Mouse (Mus musculus) limb, embryonic 12.5 days (tissue): ENCODE results near the gene Spsb4. TPM values are rescaled to one million over a fixed set of nuclear protein-coding genes. Genes with fewer than 3 reads are reported as not detected.
A peak's percentile ranks its signal among the peaks of the same experiment; 100 is the strongest.

Experiments
- ATAC-seq: fragments of 200-750 bp; cut with Nextera tagmentation; 2 replicates; pipeline ENCODE4 v1.8.0; 2017; ENCODE audit warnings: low read depth, moderate TSS enrichment; ENCODE audit not compliant: insufficient number of reproducible peaks, insufficient read depth, low FRiP score, low TSS enrichment
- H3K27ac ChIP-seq: fragments of 300-500 bp; sonication (generic); 2 replicates; pipeline ENCODE4 v1.5.1; 2016; ENCODE audit warnings: mild to moderate bottlenecking, moderate library complexity
- H3K27me3 ChIP-seq: fragments of 300-500 bp; sonication (generic); 2 replicates; pipeline ENCODE4 v1.6.1; 2016; ENCODE audit warnings: mild to moderate bottlenecking, moderate library complexity
- H3K36me3 ChIP-seq: fragments of 300-500 bp; sonication (generic); 2 replicates; pipeline ENCODE4 v1.6.1; 2016; ENCODE audit warnings: mild to moderate bottlenecking, moderate library complexity
- H3K4me1 ChIP-seq: fragments of 300-500 bp; sonication (generic); replicated peaks from 2 replicates; pipeline ENCODE4 v1.6.1; 2016
- H3K4me2 ChIP-seq: fragments of 300-500 bp; sonication (generic); 2 replicates; pipeline ENCODE4 v1.6.1; 2016; ENCODE audit warnings: mild to moderate bottlenecking, moderate library complexity
- H3K4me3 ChIP-seq: fragments of 300-500 bp; sonication (generic); replicated peaks from 2 replicates; pipeline ENCODE4 v1.5.1; 2016; ENCODE audit warnings: mild to moderate bottlenecking
- H3K9ac ChIP-seq: fragments of 300-500 bp; sonication (generic); replicated peaks from 2 replicates; pipeline ENCODE4 v1.6.1; 2016; ENCODE audit warnings: mild to moderate bottlenecking, moderate library complexity
- H3K9me3 ChIP-seq: fragments of 300-500 bp; sonication (generic); 2 replicates; pipeline ENCODE4 v1.6.1; 2016; ENCODE audit warnings: mild to moderate bottlenecking, moderate library complexity
- WGBS: fragments of 180-500 bp; shearing (Covaris S2); methylation state at CpG from one replicate; pipeline ENCODE4 v1.1.7; 2016; 5-methylcytosine and 5-hydroxymethylcytosine counted together
- polyA plus RNA-seq: library from polyadenylated mRNA; unstranded; fragments of >200 nt; fragmentation: Nextera tagmentation; extraction: Ambion mirVana; gene quantifications from 2 replicates; pipeline ENCODE4 v1.2.1, GENCODE M21; 2016

The Spsb4 gene
- polyA plus RNA-seq, 1 experiment from 2014 or later: 60.8 TPM

GRCm38 (mm10) chr9:96923577-96924316, 94.9 kb downstream of the Spsb4 start:
- Histone ChIP-seq H3K4me1 (peaks cover 24% of the 10 kb centered on the region), H3K4me2 (0 out of 2 replicates have a peak overlapping the region, but pooled peaks have one; percentile 2), H3K36me3 (no peaks in the 10 kb centered on the region), H3K4me3 (no peak overlapping the region), H3K9me3 (peaks cover 19% of the 10 kb centered on the region), H3K9ac (no peak overlapping the region), H3K27ac (peak overlapping the region; percentile 82), H3K27me3 (peaks cover 5% of the 10 kb centered on the region; the same call in 1 of the 2 replicates)
- ATAC-seq: peak; percentile 72
- WGBS: 50% methylated on average over 17 of the region's 17 CpGs

GRCm38 (mm10) chr9:96923119-96923518, 95.5 kb downstream of the Spsb4 start:
- Histone ChIP-seq H3K4me3 (no peak overlapping the region), H3K4me2 (0 out of 2 replicates have a peak overlapping the region, but pooled peaks have one; percentile 2), H3K27me3 (peaks cover 5% of the 10 kb centered on the region; the same call in 1 of the 2 replicates), H3K9ac (no peak overlapping the region), H3K4me1 (peaks cover 24% of the 10 kb centered on the region), H3K36me3 (no peaks in the 10 kb centered on the region), H3K27ac (peak overlapping the region; percentile 82), H3K9me3 (peaks cover 19% of the 10 kb centered on the region)
- no peak for ATAC-seq
- WGBS: 70% methylated on average over 6 of the region's 6 CpGs

GRCm38 (mm10) chr9:96916620-96917538, 101.8 kb downstream of the Spsb4 start:
- no peak overlapping the region for H3K4me3 ChIP-seq
- peaks cover 11% of the 10 kb centered on the region; the same call in 1 of the 2 replicates for H3K9me3 ChIP-seq
- peak; percentile 55 for ATAC-seq
- no peak overlapping the region for H3K4me2 ChIP-seq
- no peaks in the 10 kb centered on the region for H3K27me3 ChIP-seq
- 43% methylated on average over 27 of the region's 27 CpGs for WGBS
- H3K4me1 ChIP-seq: no peaks in the 10 kb centered on the region
- no peak overlapping the region for H3K27ac ChIP-seq
- no peaks in the 10 kb centered on the region for H3K36me3 ChIP-seq
- H3K9ac ChIP-seq: no peak overlapping the region

GRCm38 (mm10) chr9:96916076-96916475, 102.6 kb downstream of the Spsb4 start:
- no peak overlapping the region for H3K4me3 ChIP-seq
- no peak for ATAC-seq
- no peaks in the 10 kb centered on the region for H3K27me3 ChIP-seq
- H3K9ac ChIP-seq: no peak overlapping the region
- H3K27ac ChIP-seq: no peak overlapping the region
- no peaks in the 10 kb centered on the region for H3K4me1 ChIP-seq
- 58% methylated on average over 7 of the region's 7 CpGs for WGBS
- no peak overlapping the region for H3K4me2 ChIP-seq
- H3K9me3 ChIP-seq: peaks cover 11% of the 10 kb centered on the region; the same call in 1 of the 2 replicates
- H3K36me3 ChIP-seq: no peaks in the 10 kb centered on the region

- 89% methylated on average over 6 of the region's 6 CpGs for WGBS
- H3K9me3 ChIP-seq: peaks cover 6% of the 10 kb centered on the region; the same call in 1 of the 2 replicates
- ATAC-seq: no peak
- H3K9ac ChIP-seq: no peak overlapping the region
- H3K36me3 ChIP-seq: no peaks in the 10 kb centered on the region
- no peak overlapping the region for H3K4me2 ChIP-seq
- H3K27me3 ChIP-seq: no peaks in the 10 kb centered on the region
- no peaks in the 10 kb centered on the region for H3K4me1 ChIP-seq
- H3K27ac ChIP-seq: no peak overlapping the region
- H3K4me3 ChIP-seq: no peak overlapping the region
These were observed 103.8 kb downstream of the Spsb4 start for GRCm38 (mm10) chr9:96914851-96915250.

- ATAC-seq: no peak
- H3K9ac ChIP-seq: no peak overlapping the region
- no peak overlapping the region for H3K4me3 ChIP-seq
- 86% methylated on average over 3 of the region's 3 CpGs for WGBS
- no peaks in the 10 kb centered on the region; the same call in 1 of the 2 replicates for H3K27me3 ChIP-seq
- no peaks in the 10 kb centered on the region for H3K9me3 ChIP-seq
- H3K27ac ChIP-seq: no peak overlapping the region
- H3K4me2 ChIP-seq: no peak overlapping the region
- H3K4me1 ChIP-seq: no peaks in the 10 kb centered on the region
- no peaks in the 10 kb centered on the region for H3K36me3 ChIP-seq
These were observed 104.6 kb downstream of the Spsb4 start for GRCm38 (mm10) chr9:96914005-96914404.

GRCm38 (mm10) chr9:96909503-96909902, 109.1 kb downstream of the Spsb4 start:
- H3K27ac ChIP-seq: no peak overlapping the region
- WGBS: 86% methylated on average over 1 of the region's 1 CpGs
- no peak overlapping the region for H3K4me2 ChIP-seq
- no peak overlapping the region for H3K4me3 ChIP-seq
- H3K36me3 ChIP-seq: no peaks in the 10 kb centered on the region
- H3K9me3 ChIP-seq: no peaks in the 10 kb centered on the region
- no peak overlapping the region for H3K9ac ChIP-seq
- ATAC-seq: no peak
- no peaks in the 10 kb centered on the region; the same call in 1 of the 2 replicates for H3K27me3 ChIP-seq
- H3K4me1 ChIP-seq: no peaks in the 10 kb centered on the region

GRCm38 (mm10) chr9:96908737-96909136, 109.9 kb downstream of the Spsb4 start:
- no peaks in the 10 kb centered on the region for H3K4me1 ChIP-seq
- ATAC-seq: no peak
- WGBS: 83% methylated on average over 2 of the region's 2 CpGs
- H3K4me2 ChIP-seq: no peak overlapping the region
- H3K9me3 ChIP-seq: no peaks in the 10 kb centered on the region
- no peaks in the 10 kb centered on the region for H3K36me3 ChIP-seq
- no peak overlapping the region for H3K27ac ChIP-seq
- H3K9ac ChIP-seq: no peak overlapping the region
- no peak overlapping the region for H3K4me3 ChIP-seq
- no peaks in the 10 kb centered on the region; the same call in 1 of the 2 replicates for H3K27me3 ChIP-seq

- Histone ChIP-seq H3K9me3 (no peaks in the 10 kb centered on the region), H3K27ac (no peak overlapping the region), H3K4me3 (no peak overlapping the region), H3K9ac (no peak overlapping the region), H3K4me1 (no peaks in the 10 kb centered on the region), H3K27me3 (no peaks in the 10 kb centered on the region; the same call in 1 of the 2 replicates), H3K36me3 (no peaks in the 10 kb centered on the region), H3K4me2 (no peak overlapping the region)
- ATAC-seq: no peak
- 74% methylated on average over 7 of the region's 7 CpGs for WGBS
These were observed 114.0 kb downstream of the Spsb4 start for GRCm38 (mm10) chr9:96904360-96905355.

- Histone ChIP-seq H3K4me2 (no peak overlapping the region), H3K4me1 (no peaks in the 10 kb centered on the region), H3K27ac (no peak overlapping the region), H3K9ac (no peak overlapping the region), H3K27me3 (no peaks in the 10 kb centered on the region), H3K4me3 (no peak overlapping the region), H3K9me3 (0 out of 2 replicates have a peak, but pooled peaks cover under 1% of the 10 kb centered on the region), H3K36me3 (no peaks in the 10 kb centered on the region)
- 81% methylated on average over 5 of the region's 5 CpGs for WGBS
- ATAC-seq: no peak
These were observed 118.9 kb downstream of the Spsb4 start for GRCm38 (mm10) chr9:96899717-96900116.
